In genomic region chr13:73718225-73718624, GRCm38 (mm10) we compare ENCODE assay signal across 9 mouse cellular contexts. TPM values are rescaled to one million over a fixed set of nuclear protein-coding genes. Genes with fewer than 3 reads are reported as not detected.
DNase-seq lines count a peak whose midpoint lies in the region; ATAC-seq and TF ChIP-seq lines count a peak whose summit lies in the region.
"Had no signal": no experiment of that assay in that cellular context is flagged by ENCODE, and none has a peak within 500 bp of the region (broad histone marks: within the 10 kb centered on the region; RNA-seq: fewer than 3 reads in every experiment).

No protein-coding gene starts in this region.

- no peaks in the 10 kb centered on the region for H3K36me3 ChIP-seq in kidney, postnatal 0 days (ENCODE audit: insufficient read depth, low read length)
- H3K36me3 ChIP-seq in limb, embryonic 14.5 days (ENCODE audit: control insufficient read depth, insufficient read depth, low read length) = no peaks in the 10 kb centered on the region
- no peaks in the 10 kb centered on the region for H3K36me3 ChIP-seq in stomach, postnatal 0 days (ENCODE audit: control insufficient read depth, insufficient read depth, low read length)

- ATAC-seq in kidney, postnatal 0 days (replicated peaks; ENCODE audit: low FRiP score, low read depth) = 0 out of 2 replicates have a peak, but pooled peaks have one; percentile 9
- peak; percentile 30; the same call in 1 of the 2 replicates for ATAC-seq in limb, embryonic 14.5 days (ENCODE audit: low FRiP score, low read depth)
- 0 out of 2 replicates have a peak, but pooled peaks have one; percentile 13 for ATAC-seq in stomach, postnatal 0 days (ENCODE audit: low FRiP score, low TSS enrichment)

- H3K4me3 ChIP-seq in kidney, postnatal 0 days (replicated peaks; ENCODE audit: low read depth, low read length) = no peak overlapping the region
- H3K4me3 ChIP-seq in limb, embryonic 14.5 days (replicated peaks; ENCODE audit: low read length) = no peak overlapping the region
- H3K4me3 ChIP-seq in stomach, postnatal 0 days (ENCODE audit: low read depth, low read length) = no peak overlapping the region

- TF ChIP-seq POLR2A in limb, embryonic 14.5 days (IDR thresholded peaks at IDR 0.05; ENCODE audit: borderline replicate concordance, extremely low read depth, insufficient read depth, insufficient read length) = no peak

- no peak overlapping the region for H3K9ac ChIP-seq in kidney, postnatal 0 days (ENCODE audit: low read depth, low read length)
- H3K9ac ChIP-seq in limb, embryonic 14.5 days (ENCODE audit: low read depth, low read length, severe bottlenecking) = no peak overlapping the region
- no peak overlapping the region for H3K9ac ChIP-seq in stomach, postnatal 0 days (ENCODE audit: low read length)

- peak; percentile 77 for DNase-seq in A20 (ENCODE audit: low read depth, low spot score)
- peak; percentile 82 to 83 for DNase-seq in adrenal gland, adult 18-20 months (ENCODE audit: low spot score in 2 of 2)
- DNase-seq in embryo, embryonic 10 days (ENCODE audit: low spot score) = peak; percentile 94
- peak; percentile 57 to 77 for DNase-seq in gastrocnemius, postnatal 4 days (ENCODE audit: low spot score in 2 of 2)
- peak; percentile 89 for DNase-seq in kidney, postnatal 0 days (ENCODE audit: low spot score)
- peak; percentile 91 for DNase-seq in limb, embryonic 14.5 days (ENCODE audit: low spot score)
- DNase-seq in neural tube, embryonic 10.5 days (ENCODE audit: extremely low spot score, low spot score) = peak; percentile 88
- DNase-seq in stomach, postnatal 0 days (ENCODE audit: low spot score) = peak; percentile 86

- no peak for TF ChIP-seq EP300 in stomach, postnatal 0 days (optimal IDR thresholded peaks at IDR 0.05)

- H3K4me1 ChIP-seq in kidney, postnatal 0 days (replicated peaks; ENCODE audit: insufficient read depth, low read length) = no peaks in the 10 kb centered on the region
- H3K4me1 ChIP-seq in limb, embryonic 14.5 days (ENCODE audit: control insufficient read depth, insufficient read depth, low read length) = no peaks in the 10 kb centered on the region
- H3K4me1 ChIP-seq in stomach, postnatal 0 days (replicated peaks; ENCODE audit: control insufficient read depth, insufficient read depth) = no peaks in the 10 kb centered on the region

- H3K4me2 ChIP-seq in kidney, postnatal 0 days (ENCODE audit: low read length) = no peak overlapping the region
- H3K4me2 ChIP-seq in limb, embryonic 14.5 days (replicated peaks; ENCODE audit: low read depth, low read length, severe bottlenecking) = no peak overlapping the region
- no peak overlapping the region for H3K4me2 ChIP-seq in stomach, postnatal 0 days (replicated peaks; ENCODE audit: low read depth)

- H3K27ac ChIP-seq in kidney, postnatal 0 days = no peak overlapping the region
- no peak overlapping the region for H3K27ac ChIP-seq in limb, embryonic 14.5 days (replicated peaks; ENCODE audit: low read depth, low read length)
- H3K27ac ChIP-seq in stomach, postnatal 0 days (replicated peaks) = no peak overlapping the region

- WGBS in kidney, postnatal 0 days = 3% methylated on average over 2 of the region's 2 CpGs
- WGBS in limb, embryonic 14.5 days = 0% methylated on average over 2 of the region's 2 CpGs
- 0% methylated on average over 2 of the region's 2 CpGs for WGBS in stomach, postnatal 0 days

- peak; percentile 97 for TF ChIP-seq CTCF in kidney, postnatal 0 days (IDR thresholded peaks at IDR 0.05; ENCODE audit: low read depth)
- TF ChIP-seq CTCF in stomach, postnatal 0 days (IDR thresholded peaks at IDR 0.05; ENCODE audit: low read depth) = peak; percentile 99

- no peaks in the 10 kb centered on the region for H3K9me3 ChIP-seq in kidney, postnatal 0 days (replicated peaks; ENCODE audit: low read length)
- H3K9me3 ChIP-seq in limb, embryonic 14.5 days (ENCODE audit: control insufficient read depth, low read length) = no peaks in the 10 kb centered on the region
- H3K9me3 ChIP-seq in stomach, postnatal 0 days (ENCODE audit: control insufficient read depth, low read length) = no peaks in the 10 kb centered on the region

- H3K27me3 ChIP-seq in kidney, postnatal 0 days (ENCODE audit: insufficient read depth, low read length) = no peaks in the 10 kb centered on the region
- H3K27me3 ChIP-seq in limb, embryonic 14.5 days (ENCODE audit: control insufficient read depth, insufficient read depth, low read length) = no peaks in the 10 kb centered on the region
- no peaks in the 10 kb centered on the region for H3K27me3 ChIP-seq in stomach, postnatal 0 days (ENCODE audit: control insufficient read depth, insufficient read depth, low read length)

RNA-seq across cellular contexts. Expression of gene Slc6a19, which starts 13.6 kb away (rescaled TPM):
- total RNA-seq in adrenal gland, adult 18-20 months (2021) = under 1 TPM; 0.35 to 0.36 TPM
- under 1 TPM; 0.08 to 0.29 TPM for total RNA-seq in gastrocnemius, postnatal 4 days (2021)
- polyA plus RNA-seq in kidney, postnatal 0 days (2015; fragmentation: Nextera tagmentation; extraction: Ambion mirVana) = 5.7 and 5.9 TPM in 2 replicates
- 0.06 TPM in 1 of 2 replicates, not detected in the other for polyA plus RNA-seq in limb, embryonic 14.5 days (2012; rRNA removed)
- not detected in 2 replicates for polyA plus RNA-seq in limb, embryonic 14.5 days (2014; fragmentation: Nextera tagmentation; extraction: Ambion mirVana)
- 8.8 and 9.2 TPM in 2 replicates for polyA plus RNA-seq in stomach, postnatal 0 days (2015; fragmentation: Nextera tagmentation; extraction: Ambion mirVana)

RNA-seq across cellular contexts. Expression of gene Slc12a7, which starts 14.7 kb away (rescaled TPM):
- 10 to 100 TPM; 33.1 to 38.4 TPM for total RNA-seq in adrenal gland, adult 18-20 months (2021)
- 10 to 100 TPM; 11.8 to 13.3 TPM for total RNA-seq in gastrocnemius, postnatal 4 days (2021)
- 14.7 and 16.1 TPM in 2 replicates for polyA plus RNA-seq in kidney, postnatal 0 days (2015; fragmentation: Nextera tagmentation; extraction: Ambion mirVana)
- 32.8 and 45.4 TPM in 2 replicates for polyA plus RNA-seq in limb, embryonic 14.5 days (2012; rRNA removed)
- 16.5 and 19.7 TPM in 2 replicates for polyA plus RNA-seq in limb, embryonic 14.5 days (2014; fragmentation: Nextera tagmentation; extraction: Ambion mirVana)
- 17.9 and 19.0 TPM in 2 replicates for polyA plus RNA-seq in stomach, postnatal 0 days (2015; fragmentation: Nextera tagmentation; extraction: Ambion mirVana)

RNA-seq across cellular contexts. Expression of gene Slc6a18, which starts 40.4 kb away (rescaled TPM):
- under 1 TPM in 1 of 2 experiments, not detected in 1; 0.07 TPM for total RNA-seq in adrenal gland, adult 18-20 months (2021)
- 1 to 10 TPM in 1 of 2 experiments, under 1 TPM in 1; 0.56 to 1.6 TPM for total RNA-seq in gastrocnemius, postnatal 4 days (2021)
- 75.5 and 76.6 TPM in 2 replicates for polyA plus RNA-seq in kidney, postnatal 0 days (2015; fragmentation: Nextera tagmentation; extraction: Ambion mirVana)
- polyA plus RNA-seq in limb, embryonic 14.5 days (2012; rRNA removed) = 0.05 and 0.14 TPM in 2 replicates
- polyA plus RNA-seq in limb, embryonic 14.5 days (2014; fragmentation: Nextera tagmentation; extraction: Ambion mirVana) = not detected in 2 replicates
- polyA plus RNA-seq in stomach, postnatal 0 days (2015; fragmentation: Nextera tagmentation; extraction: Ambion mirVana) = not detected in 2 replicates
- polyA plus RNA-seq: stomach, embryonic 16.5 days had no signal

Comparison
In these comparisons a context has a peak if more than half of its experiments do, and no peak if none do; other contexts are left out.
1. RNA of gene Slc6a18, which starts 40.4 kb away (polyA plus RNA-seq): 75.5 to 76.6 TPM in kidney, postnatal 0 days; 0.05 to 0.14 TPM in limb, embryonic 14.5 days and not detected in stomach, postnatal 0 days; every median in the first group is over 10 times any median in the second.
2. Peak in every context shown above with its lines, with median percentiles within 50 percentile points of each other: DNase-seq and ATAC-seq.